Mouse (Mus musculus): ENCODE measurements at regions not wholly inside any gene's neighbourhood (a gene's known extent, or its start where the extent isn't known, plus 50 kb on each side); places are given as distances from the start of the nearest gene placed in this dataset.

DNA sequence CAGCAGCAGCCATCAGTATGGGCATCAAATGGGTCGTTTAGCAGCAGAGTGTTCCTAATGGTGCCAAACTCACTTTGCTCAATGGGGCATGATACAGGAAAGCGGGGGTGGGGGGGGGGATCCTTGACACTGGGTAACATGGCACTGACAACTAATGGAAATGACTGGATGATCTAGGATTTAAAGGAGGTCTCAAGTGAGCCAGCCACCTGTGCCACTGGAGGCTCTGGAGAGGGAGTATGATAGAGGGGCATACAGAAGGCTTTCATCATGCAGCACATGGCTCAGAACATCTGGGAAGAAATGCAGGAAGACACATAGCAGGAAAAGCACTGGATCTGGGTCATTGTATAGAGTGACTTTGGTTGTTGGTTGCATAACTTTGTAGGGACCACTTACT is 71.6 kb upstream of the Slc22a23 start:
- no peak for TF ChIP-seq TAL1 (IDR thresholded peaks at IDR 0.05; ENCODE audit: low read length)
- TF ChIP-seq GATA1 (IDR thresholded peaks at IDR 0.05; ENCODE audit: low read length), result no peak
